Mouse (Mus musculus) ES-E14 (cell line): ENCODE measurements at regions not wholly inside any gene's neighbourhood (a gene's known extent, or its start where the extent isn't known, plus 50 kb on each side); places are given as distances from the start of the nearest gene placed in this dataset.

ENCODE experiments used
- DNase-seq: peaks from one replicate; pipeline ENCODE4 v3.0.0-alpha.2; 2013; ENCODE audit warnings: low read depth, low spot score
- H3K27ac ChIP-seq: 2 replicates; pipeline ENCODE4 v1.5.1; 2012; ENCODE audit warnings: low read depth, mild to moderate bottlenecking, low read length, moderate library complexity, mixed read lengths; ENCODE audit not compliant: poor library complexity, insufficient read depth, severe bottlenecking
- H3K36me3 ChIP-seq: 2 replicates; pipeline ENCODE4 v1.6.1; 2012; ENCODE audit warnings: mild to moderate bottlenecking, low read length, moderate library complexity, mixed read lengths; ENCODE audit not compliant: control insufficient read depth, poor library complexity, insufficient read depth, severe bottlenecking
- H3K4me1 ChIP-seq, 2 experiments: fragments of 150-350 bp in 1 of 2; sonication (generic) in 1 of 2; 2 replicates each; pipeline ENCODE4 v1.6.1; 2012; ENCODE audit warnings: low read length in 2 of 2, mild to moderate bottlenecking in 1 of 2, mixed read lengths in 1 of 2; ENCODE audit not compliant: control insufficient read depth in 2 of 2, insufficient read depth in 2 of 2, poor library complexity in 1 of 2
- H3K4me3 ChIP-seq, 2 experiments: fragments of 150-350 bp in 1 of 2; sonication (generic) in 1 of 2; 2 replicates each; pipeline ENCODE4 v1.5.1; 2012; ENCODE audit warnings: low read length in 2 of 2, low read depth in 1 of 2, mild to moderate bottlenecking in 1 of 2, mixed read lengths in 1 of 2; ENCODE audit not compliant: insufficient read depth in 1 of 2, poor library complexity in 1 of 2, severe bottlenecking in 1 of 2
- H3K9ac ChIP-seq: 2 replicates; pipeline ENCODE4 v1.6.1; 2012; ENCODE audit warnings: low read depth, mild to moderate bottlenecking, low read length, mixed read lengths; ENCODE audit not compliant: poor library complexity, insufficient read depth, severe bottlenecking
- H3K9me3 ChIP-seq: fragments of 150-350 bp; sonication (generic); 2 replicates; pipeline ENCODE4 v1.6.1; 2012; ENCODE audit warnings: low read depth, mild to moderate bottlenecking, low read length; ENCODE audit not compliant: control insufficient read depth, insufficient read depth
- CHD2 ChIP-seq: IDR thresholded peaks from 2 replicates; pipeline ENCODE4 v1.6.1; 2014; ENCODE audit warnings: mild to moderate bottlenecking, low read depth, low read length, inconsistent platforms
- HCFC1 ChIP-seq: IDR thresholded peaks from 2 replicates; pipeline ENCODE4 v1.6.1; 2012; ENCODE audit warnings: low read length, inconsistent platforms, borderline replicate concordance; ENCODE audit not compliant: insufficient read depth
- MAFK ChIP-seq: IDR thresholded peaks from 2 replicates; pipeline ENCODE4 v1.6.1; 2014; ENCODE audit warnings: mild to moderate bottlenecking, low read depth, low read length, inconsistent platforms; ENCODE audit not compliant: insufficient read depth
- ZC3H11A ChIP-seq: IDR thresholded peaks from 2 replicates; pipeline ENCODE4 v1.6.1; 2012; ENCODE audit warnings: low read depth, mild to moderate bottlenecking, inconsistent platforms, low read length, borderline replicate concordance
- ZNF384 ChIP-seq: IDR thresholded peaks from 2 replicates; pipeline ENCODE4 v1.6.1; 2012; ENCODE audit warnings: low read depth, low read length, inconsistent platforms
- in situ Hi-C, 2 experiments: fragments of 600-800 bp; cut with MboI; formaldehyde crosslinking; loops; one replicate each; pipeline ENCODE4 v1.15.1; 2025; ENCODE audit warnings: low sequenced_read_pairs in 2 of 2, inconsistent platforms in 1 of 2; ENCODE audit not compliant: unreplicated experiment in 2 of 2

DNA sequence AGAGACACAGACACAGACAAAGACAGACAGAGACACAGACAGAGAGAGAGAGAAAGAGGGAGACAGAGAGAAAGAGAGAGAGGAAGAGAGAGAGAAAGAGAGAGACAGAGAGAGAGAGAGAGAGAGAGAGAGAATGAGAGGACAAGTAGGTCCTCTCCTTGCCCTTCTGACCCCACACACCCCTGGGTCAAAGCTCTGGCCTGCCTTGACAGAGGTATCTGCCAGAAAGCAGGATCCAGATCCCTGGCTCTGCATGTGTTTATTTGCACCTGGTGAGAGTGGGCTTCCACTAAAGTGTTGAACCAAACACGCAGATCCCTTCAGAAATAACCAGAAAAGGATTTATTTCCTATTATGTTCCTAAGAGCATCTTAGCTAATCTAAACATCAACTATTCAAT is 110.9 kb downstream of the Sem1 start:
- no peak overlapping the region for H3K9ac ChIP-seq
- H3K36me3 ChIP-seq, result no peaks in the 10 kb centered on the region
- in situ Hi-C loops, result no loop called here
- H3K4me1 ChIP-seq, result no peaks in the 10 kb centered on the region
- no peaks in the 10 kb centered on the region for H3K9me3 ChIP-seq
- TF ChIP-seq CHD2, result no peak
- no peak for TF ChIP-seq MAFK
- TF ChIP-seq ZC3H11A, result no peak
- no peak for TF ChIP-seq HCFC1
- no peak for TF ChIP-seq ZNF384
- H3K27ac ChIP-seq, result no peak overlapping the region
- no peak overlapping the region for H3K4me3 ChIP-seq
- no peak for DNase-seq

DNA sequence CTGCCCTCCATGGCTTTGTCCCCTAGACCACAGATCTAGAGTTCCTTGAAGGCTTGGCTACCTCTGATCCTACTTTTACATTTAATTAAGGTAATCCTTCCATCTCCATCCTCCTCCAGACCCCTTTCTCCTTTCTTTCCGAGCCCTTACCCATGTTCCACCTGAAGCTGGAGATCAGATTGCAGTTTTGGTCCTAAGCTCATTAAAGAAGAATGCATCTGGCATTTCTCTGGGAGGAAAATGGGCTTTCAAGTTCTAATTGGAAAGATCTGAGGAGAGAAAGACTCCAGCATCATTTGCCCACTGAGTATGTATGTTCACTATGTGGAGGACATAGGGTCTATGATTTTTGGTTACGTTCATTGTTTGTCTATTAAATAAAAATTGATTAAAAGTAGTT is 112.2 kb downstream of the Sem1 start:
- no peak for TF ChIP-seq ZC3H11A
- TF ChIP-seq ZNF384, result no peak
- TF ChIP-seq MAFK, result no peak
- TF ChIP-seq CHD2, result no peak
- no peak for TF ChIP-seq HCFC1
- H3K4me3 ChIP-seq, result no peak overlapping the region
- H3K27ac ChIP-seq, result no peak overlapping the region
- H3K36me3 ChIP-seq, result no peaks in the 10 kb centered on the region
- DNase-seq, result no peak
- H3K9me3 ChIP-seq, result no peaks in the 10 kb centered on the region
- in situ Hi-C loops, result no loop called here
- no peaks in the 10 kb centered on the region for H3K4me1 ChIP-seq
- H3K9ac ChIP-seq, result no peak overlapping the region

DNA sequence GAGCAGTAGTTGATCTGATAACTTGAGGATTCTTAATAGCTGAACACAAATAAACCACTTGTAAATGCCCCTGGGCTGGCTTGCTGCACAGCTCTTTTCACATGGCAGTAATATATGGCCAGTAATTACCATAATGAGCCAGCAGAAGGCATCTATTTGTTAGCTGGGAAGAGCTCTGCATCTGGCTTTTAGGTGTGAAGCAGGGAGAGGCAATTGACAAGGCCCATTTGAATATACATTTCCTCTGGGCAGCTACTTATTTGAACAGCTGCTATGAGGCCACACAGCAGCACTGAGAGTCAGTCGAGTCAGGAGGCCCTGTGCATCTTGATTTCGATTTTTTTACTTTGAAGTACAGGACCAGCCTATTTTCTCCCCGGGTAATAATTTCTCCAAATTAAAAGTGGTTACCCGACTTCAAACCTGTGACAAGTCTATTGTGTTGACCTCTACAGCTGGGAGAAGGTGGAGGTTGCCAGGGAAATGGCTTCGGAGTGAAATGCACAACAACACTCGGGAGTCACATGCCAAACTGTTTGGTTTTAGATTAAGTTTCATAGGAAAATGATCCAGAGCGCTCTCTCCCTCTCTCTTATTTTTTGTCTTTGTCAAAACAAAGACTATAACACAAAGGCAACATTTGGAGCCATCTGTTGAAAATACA is 114.5 kb downstream of the Sem1 start:
- no peaks in the 10 kb centered on the region for H3K36me3 ChIP-seq
- H3K4me1 ChIP-seq, result no peaks in the 10 kb centered on the region
- no peak overlapping the region for H3K27ac ChIP-seq
- in situ Hi-C loops, result no loop called here
- no peak for DNase-seq
- no peaks in the 10 kb centered on the region for H3K9me3 ChIP-seq
- H3K4me3 ChIP-seq, result no peak overlapping the region
- TF ChIP-seq MAFK (no peak), CHD2 (no peak), HCFC1 (no peak), ZC3H11A (no peak), ZNF384 (no peak)
- no peak overlapping the region for H3K9ac ChIP-seq

DNA sequence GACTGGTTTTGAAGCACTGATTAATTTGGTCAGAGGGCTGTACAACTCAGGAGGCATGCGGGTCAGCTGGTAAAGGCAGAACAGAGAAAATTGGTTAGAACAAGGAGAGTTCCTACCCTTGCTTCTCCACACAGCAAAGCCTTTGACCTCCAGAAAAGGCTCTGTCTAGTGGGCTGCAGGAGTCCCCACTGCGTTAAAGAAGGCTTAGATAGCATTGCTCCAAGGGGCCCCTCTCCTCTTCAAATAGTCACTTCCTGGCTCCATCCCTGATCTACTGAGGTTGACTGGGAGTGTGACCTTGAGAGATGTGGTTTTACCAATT is 118.6 kb downstream of the Sem1 start:
- H3K4me3 ChIP-seq, result no peak overlapping the region
- H3K36me3 ChIP-seq, result no peaks in the 10 kb centered on the region
- TF ChIP-seq ZC3H11A, result no peak
- no peak for TF ChIP-seq HCFC1
- TF ChIP-seq ZNF384, result no peak
- TF ChIP-seq CHD2, result no peak
- no peak for TF ChIP-seq MAFK
- no peak overlapping the region for H3K27ac ChIP-seq
- H3K9me3 ChIP-seq, result no peaks in the 10 kb centered on the region
- no peaks in the 10 kb centered on the region for H3K4me1 ChIP-seq
- no peak for DNase-seq
- no peak overlapping the region for H3K9ac ChIP-seq
- in situ Hi-C loops, result no loop called here
